Comparison of ENCODE assay signal across 24 mouse cellular contexts in the genomic region with DNA sequence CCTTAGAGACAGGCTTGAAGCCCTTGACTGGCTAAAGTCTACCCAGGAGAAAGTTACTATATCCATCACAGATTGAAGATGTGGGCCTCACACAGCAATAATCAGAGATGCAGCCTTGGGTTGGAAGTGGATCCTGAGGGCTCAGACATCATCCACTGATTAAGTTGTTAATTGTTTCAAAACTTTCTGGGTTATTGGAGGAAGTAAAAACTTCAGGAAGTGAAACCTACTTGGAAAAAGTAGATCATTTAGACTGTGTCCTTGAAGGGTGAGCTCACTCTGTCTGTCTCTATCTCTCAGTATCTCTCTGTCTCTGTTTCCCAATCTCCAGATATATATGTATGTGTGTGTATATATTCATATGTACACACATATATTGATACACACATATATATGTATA. TPM values are rescaled to one million over a fixed set of nuclear protein-coding genes. Genes with fewer than 3 reads are reported as not detected.
"Had no signal": no experiment of that assay in that cellular context is flagged by ENCODE, and none has a peak within 500 bp of the region (broad histone marks: within the 10 kb centered on the region; RNA-seq: fewer than 3 reads in every experiment).

No protein-coding gene starts in this region.

- ATAC-seq: liver, postnatal 0 days; lung, postnatal 0 days; midbrain, embryonic 13.5 days; midbrain, embryonic 15.5 days had no signal

- H3K36me3 ChIP-seq: liver, embryonic 15.5 days; lung, embryonic 15.5 days; midbrain, embryonic 13.5 days; midbrain, embryonic 15.5 days; neural tube, embryonic 12.5 days had no signal

- H3K9me3 ChIP-seq: lung, embryonic 15.5 days; megakaryocyte, embryonic 14.5 days; midbrain, embryonic 13.5 days; midbrain, embryonic 15.5 days; neural tube, embryonic 12.5 days had no signal

- H3K4me1 ChIP-seq: liver, embryonic 15.5 days; megakaryocyte, embryonic 14.5 days; midbrain, embryonic 13.5 days; midbrain, embryonic 15.5 days; neural tube, embryonic 12.5 days had no signal

- H3K27me3 ChIP-seq: liver, embryonic 15.5 days; lung, embryonic 15.5 days; megakaryocyte, embryonic 14.5 days; midbrain, embryonic 13.5 days; midbrain, embryonic 15.5 days; neural tube, embryonic 12.5 days had no signal

- H3K4me3 ChIP-seq: liver, embryonic 15.5 days; lung, embryonic 15.5 days; megakaryocyte, embryonic 14.5 days; midbrain, embryonic 13.5 days; midbrain, embryonic 15.5 days; neural tube, embryonic 12.5 days had no signal

- H3K9ac ChIP-seq: liver, embryonic 15.5 days; liver, postnatal 0 days; lung, embryonic 15.5 days; midbrain, embryonic 13.5 days; midbrain, embryonic 15.5 days; neural tube, embryonic 12.5 days had no signal

- H3K27ac ChIP-seq: liver, embryonic 15.5 days; lung, embryonic 15.5 days; macrophage; midbrain, embryonic 13.5 days; midbrain, embryonic 15.5 days; neural tube, embryonic 12.5 days had no signal

- H3K4me2 ChIP-seq: liver, embryonic 15.5 days; lung, embryonic 15.5 days; midbrain, embryonic 11.5 days; midbrain, embryonic 13.5 days; midbrain, embryonic 15.5 days; neural tube, embryonic 12.5 days had no signal

- DNase-seq: liver, postnatal 0 days; lung, adult 2 months; lung, postnatal 14 days; lung, postnatal 36 days; right cerebral cortex, postnatal 25 days; spleen, adult 18-20 months; thymus, adult 18-20 months; thymus, postnatal 14 days; thymus, postnatal 36 days had no signal

RNA-seq across cellular contexts. Expression of gene Naa11, which starts 47.0 kb away (rescaled TPM):
- total RNA-seq: midbrain, postnatal 0 days; monocyte, adult 5-6 weeks; neutrophil, adult 5-6 weeks had no signal
- polyA plus RNA-seq: liver, embryonic 15.5 days; liver, postnatal 0 days; lung, adult 2 months; macrophage; midbrain, embryonic 11.5 days; midbrain, embryonic 15.5 days; neural tube, embryonic 12.5 days; neural tube, embryonic 14.5 days; small intestine, adult 2 months; thymus, postnatal 0 days had no signal
